Mouse (Mus musculus): ENCODE data around the gene Aars2.

Gene Aars2

DNA sequence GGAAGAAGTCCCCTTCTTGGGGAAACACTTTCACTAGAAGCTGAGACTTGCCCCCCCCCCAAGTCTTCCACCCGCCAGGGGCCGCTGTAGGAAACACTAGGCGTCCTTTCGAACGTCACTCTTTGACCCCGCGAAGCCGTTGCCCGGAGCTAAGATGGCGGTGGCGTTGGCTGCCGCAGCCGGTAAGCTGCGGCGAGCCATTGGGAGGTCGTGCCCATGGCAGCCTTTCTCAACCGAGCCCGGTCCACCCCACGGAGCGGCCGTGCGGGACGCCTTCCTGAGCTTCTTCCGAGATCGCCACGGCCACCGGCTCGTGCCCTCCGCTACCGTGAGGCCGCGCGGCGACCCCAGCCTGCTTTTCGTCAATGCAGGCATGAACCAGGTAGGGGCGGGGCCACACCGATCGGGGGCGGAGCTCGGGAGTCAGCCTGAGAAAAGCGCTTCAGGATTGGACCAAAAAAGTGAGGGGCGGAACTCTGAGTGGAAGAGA lies at the start of gene Aars2:
TSS of gene Aars2 (plus strand) at position 142 of the 490 bp plus-strand sequence.
- peak; percentile 98 for DNase-seq (ENCODE audit: low read depth, low spot score)

DNA sequence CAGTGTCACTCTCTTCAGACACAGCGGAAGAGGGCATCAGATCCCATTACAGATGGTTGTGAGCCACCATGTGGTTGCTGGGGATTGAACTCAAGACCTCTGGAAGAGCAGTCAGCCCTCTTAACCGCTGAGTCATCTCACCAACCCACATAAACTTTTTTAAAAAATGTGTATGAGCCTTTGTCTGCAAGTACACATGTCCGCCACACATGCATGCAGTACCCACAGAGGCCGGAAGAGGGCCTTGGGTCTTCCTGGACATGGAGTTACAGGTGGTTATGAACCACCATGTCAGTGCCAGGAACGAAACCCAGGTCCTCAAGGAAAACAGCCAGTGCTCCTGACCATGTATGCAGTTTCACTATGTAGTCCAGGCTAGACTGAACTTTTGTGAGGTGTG lies 49.2 kb upstream of the Aars2 start:
- peak; percentile 37 for DNase-seq (ENCODE audit: low read depth, low spot score)

DNA sequence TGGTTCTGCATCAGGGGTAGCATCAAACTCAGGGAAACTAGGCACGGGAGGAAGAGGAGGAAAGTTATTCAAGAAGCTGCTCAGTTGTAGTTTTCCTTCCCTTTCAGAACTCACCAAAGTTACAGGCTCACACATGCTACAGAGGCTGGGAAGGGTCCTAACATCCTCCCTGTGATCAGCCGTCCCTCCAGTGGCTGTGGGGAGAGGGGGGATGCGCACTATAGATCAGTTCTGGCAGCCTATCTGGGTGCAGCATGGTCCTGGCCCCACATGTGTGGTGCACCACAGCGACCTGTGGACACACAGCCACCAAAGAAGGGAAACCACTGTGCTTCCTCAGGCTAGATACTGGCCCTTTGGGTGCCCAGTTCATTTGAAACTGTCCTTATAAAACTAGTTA lies 48.1 kb upstream of the Aars2 start:
- DNase-seq (ENCODE audit: low read depth, low spot score) = no peak

DNA sequence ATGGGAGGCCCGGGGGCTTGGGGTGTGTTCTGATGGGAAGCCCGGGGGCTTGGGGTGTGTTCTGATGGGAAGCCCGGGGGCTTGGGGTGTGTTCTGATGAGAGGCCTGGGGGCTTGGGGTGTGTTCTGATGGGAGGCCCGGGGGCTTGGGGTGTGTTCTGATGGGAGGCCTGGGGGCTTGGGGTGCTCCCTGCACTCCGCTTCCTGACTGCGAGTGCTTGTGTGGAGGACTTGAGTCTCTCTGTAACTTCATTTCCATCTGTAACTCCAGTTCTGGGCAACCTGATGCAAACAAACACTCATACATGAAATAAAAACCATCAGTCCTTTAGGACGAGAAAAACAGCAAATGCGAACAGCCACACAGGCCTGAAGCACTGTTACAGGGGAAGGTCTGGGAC lies 47.6 kb upstream of the Aars2 start:
- no peak for DNase-seq (ENCODE audit: low read depth, low spot score)

DNA sequence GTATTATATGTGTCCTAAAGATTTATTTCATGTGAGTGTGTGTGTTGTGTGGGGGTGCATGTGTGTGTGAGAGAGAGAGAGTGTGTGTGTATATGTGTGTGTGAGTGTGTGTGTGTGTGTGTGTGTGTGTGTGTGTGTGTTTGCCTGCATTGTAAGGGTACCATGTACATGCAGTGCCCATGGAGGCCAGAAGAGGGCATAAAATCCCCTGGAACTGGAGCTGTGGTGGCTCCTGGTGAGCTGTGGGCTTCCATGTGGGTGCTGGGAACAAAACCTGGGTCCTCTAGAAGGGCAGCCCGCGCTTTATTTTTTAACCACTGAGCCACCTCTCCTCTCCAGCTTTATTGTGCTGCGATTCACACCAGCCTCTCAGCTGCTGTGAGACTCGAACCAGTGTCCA lies 44.1 kb upstream of the Aars2 start:
- DNase-seq (ENCODE audit: low read depth, low spot score) = no peak

DNA sequence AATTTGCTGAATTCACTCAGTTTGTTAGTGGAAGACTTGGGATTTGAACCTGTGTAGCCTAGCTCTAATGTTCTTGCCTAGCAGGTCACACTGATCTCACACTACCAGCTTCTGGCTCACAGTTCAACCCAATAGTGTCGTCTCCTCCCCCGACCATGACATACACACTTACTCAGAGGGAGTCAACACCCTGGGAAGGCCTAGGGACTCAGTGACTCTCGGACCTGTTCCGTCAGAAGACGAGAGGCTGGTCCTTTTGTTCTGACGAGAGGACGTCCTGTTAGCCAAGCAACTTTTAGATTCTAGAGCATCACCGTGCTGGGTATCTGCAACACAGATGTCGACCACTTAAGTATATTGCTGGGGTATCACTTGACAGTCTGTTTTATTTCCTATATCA lies 42.4 kb upstream of the Aars2 start:
- DNase-seq (ENCODE audit: low read depth, low spot score) = no peak

DNA sequence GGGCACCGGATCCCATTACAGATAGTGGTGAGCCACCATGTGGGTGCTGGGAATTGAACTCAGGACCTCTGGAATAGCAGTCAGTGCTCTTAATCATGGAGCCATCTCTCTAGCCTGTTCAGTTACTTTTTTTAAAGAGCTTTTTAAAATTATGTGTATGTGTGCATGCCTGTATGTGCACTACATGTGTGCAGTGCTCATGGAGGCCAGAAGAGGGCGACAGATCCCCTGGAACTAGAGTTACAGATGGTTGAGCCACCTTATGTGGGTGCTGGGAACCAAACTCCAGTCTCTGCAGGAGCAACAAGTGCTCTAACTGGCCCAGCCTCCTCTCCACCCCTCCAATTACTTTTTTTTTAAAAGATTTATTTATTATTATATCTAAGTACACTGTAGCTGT lies 39.9 kb upstream of the Aars2 start:
- no peak for DNase-seq (ENCODE audit: low read depth, low spot score)

DNA sequence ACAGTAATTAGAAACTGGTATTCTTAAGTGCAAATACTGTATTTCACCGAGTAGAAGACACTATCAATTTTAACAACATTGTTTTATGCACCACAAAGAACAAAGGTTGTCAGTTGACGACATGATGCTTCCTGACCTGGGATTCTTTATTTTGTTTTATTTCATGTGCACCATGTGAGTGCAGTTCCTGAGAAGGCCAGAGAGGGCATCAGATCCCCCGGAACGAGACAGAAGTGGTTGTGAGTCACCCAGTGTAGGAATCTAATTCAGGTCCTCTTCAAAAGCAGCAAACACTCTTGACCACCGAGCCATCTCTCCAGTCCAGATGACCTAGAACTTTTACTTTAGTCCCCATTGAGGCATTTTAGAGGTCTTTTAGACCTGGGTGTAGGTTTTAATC lies 38.3 kb upstream of the Aars2 start:
- no peak for DNase-seq (ENCODE audit: low read depth, low spot score)

DNA sequence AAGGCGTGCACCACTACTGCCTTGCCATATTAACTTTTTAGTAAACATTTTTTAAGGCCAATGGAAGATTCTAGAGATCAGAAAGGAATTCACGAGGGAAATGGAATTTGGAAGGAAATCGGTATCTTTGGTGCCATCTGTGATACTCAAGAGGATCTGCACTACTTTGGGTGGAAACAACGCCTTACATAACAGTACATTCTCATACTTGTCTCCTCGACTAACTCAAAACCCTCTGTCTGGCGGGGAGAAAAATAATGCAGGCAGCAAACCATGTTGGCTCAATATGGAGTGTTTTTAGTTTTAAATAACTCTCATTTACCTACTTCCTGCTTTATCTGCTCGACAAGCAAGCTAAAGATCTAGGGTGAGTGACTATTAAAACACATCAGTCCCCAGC lies 35.9 kb upstream of the Aars2 start:
- no peak for DNase-seq (ENCODE audit: low read depth, low spot score)

DNA sequence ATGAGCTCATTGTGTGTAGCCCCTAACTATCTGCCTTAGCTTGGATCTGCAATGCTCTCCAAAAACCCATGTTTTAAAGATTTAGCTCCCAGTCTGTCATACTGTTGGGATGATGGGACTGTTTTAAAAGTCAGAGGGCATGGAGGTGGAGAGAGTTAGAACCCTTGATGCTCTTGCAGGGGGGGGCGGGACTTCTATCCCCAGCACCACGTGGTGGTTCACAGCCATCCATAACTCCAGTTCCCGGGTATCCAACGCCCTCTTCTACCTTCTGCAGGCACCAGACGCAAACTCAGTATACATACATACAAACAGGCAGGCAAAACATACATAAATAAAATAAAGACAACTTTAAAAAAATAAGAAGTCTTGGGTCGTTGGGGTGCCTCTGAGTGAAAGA lies 33.0 kb upstream of the Aars2 start:
- DNase-seq (ENCODE audit: low read depth, low spot score) = no peak

DNA sequence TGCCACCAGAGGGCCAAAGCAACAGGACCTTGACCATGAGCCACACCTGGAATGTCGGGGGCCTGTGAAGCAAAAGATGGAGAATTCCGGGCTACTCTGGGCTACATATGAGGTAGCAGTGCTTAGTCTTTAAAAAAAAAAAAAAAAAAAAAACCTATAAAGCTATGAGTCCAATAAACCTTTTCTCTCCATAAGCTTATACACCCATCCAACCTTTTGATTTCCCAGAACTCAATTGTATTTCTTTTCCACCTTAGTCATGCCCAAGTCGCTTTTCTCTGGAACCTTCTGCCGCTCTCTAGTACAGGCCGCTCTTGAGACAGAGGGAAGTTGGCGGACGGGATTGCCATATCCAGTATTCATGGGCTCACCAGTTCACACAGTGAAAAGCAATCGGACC lies 32.5 kb upstream of the Aars2 start:
- DNase-seq (ENCODE audit: low read depth, low spot score) = no peak

DNA sequence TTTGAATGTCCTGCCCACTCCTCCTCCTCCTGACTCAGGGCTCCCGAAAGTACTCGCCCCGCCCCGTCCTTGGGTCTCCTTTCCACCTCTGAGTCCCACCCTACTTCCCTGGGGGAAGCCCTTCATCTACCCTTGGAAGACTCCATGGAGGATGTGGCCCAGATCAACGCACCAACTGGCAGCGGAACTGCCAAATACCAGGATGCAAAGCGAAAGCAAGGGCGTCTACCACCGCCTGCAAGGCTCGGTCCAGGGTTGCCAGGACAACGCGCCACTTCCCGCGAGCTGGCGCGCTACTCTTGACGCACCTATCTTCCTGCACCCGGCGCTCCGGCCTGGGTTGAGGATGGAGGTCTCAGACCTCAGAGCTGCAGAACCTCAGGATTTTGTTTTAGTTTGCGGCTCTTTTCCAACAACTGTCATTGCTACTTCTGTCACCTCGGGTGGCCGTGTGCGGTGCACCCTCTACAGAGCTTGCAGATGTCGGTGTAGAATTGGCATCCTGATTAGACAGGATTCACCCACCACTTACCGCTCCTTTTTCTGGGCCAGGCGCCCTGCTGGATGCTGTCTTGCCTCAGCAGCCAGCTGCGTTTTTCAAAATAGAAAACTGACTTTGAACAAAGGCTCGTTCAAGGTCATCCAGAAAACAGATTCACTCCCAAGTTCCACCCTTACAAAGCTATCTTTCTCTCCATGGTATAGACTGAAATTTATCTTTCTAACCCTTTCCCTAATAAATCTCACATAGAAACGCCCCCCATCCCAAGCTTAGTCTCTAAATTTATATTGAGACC lies 31.8 kb upstream of the Aars2 start, which contains the start of gene Spats1:
TSS of gene Spats1 (minus strand) at position 747 of the 797 bp plus-strand sequence.
- peak; percentile 72 for DNase-seq (ENCODE audit: low read depth, low spot score)

DNA sequence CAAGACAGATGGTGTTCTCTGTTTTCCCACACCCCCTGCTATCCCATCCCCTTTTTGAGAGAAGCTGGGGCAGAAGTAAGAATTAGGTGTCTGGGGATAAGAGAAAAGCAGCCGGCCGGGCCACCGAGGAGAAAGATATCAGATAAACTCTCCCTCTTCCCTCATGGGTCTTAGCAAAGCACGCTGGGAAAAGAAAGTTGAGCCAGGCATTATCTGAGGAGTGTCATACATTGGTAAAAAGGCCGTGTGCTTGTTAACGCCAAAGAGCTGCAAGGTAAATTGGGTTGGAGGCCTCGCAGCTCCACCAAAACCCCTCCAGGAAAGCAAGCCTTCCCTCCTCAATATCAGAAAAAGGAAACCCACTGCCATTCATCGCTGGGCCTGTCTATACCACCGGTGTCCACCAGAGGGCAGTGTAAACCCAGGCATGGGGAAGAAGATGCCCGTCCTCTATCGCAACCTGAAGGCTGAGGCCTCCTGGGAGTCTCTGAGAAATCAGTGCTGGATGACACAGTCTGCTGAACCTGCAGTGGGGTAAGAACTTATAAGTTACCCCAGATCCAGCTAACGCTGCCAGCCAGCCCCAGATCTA lies 28.3 kb upstream of the Aars2 start:
- peak; percentile 78 for DNase-seq (ENCODE audit: low read depth, low spot score)

DNA sequence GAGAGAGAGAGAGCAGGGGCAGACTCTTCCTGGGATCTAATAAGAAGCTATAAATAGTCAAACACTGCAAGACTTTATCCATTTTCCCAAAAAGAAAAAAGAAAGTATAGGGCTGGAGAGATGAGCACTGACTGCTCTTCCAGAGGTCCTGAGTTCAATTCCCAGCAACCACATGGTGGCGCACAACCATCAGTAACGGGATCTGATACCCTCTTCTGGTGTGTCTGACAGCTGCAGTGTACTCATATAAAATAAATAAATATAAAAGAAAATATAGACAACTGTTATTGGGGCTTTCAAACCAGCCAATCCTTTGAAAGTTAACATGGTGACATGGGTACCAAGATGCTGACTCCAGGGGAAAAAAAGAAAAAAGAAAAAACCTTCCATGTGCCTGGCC lies 26.2 kb upstream of the Aars2 start:
- DNase-seq (ENCODE audit: low read depth, low spot score) = peak; percentile 57

DNA sequence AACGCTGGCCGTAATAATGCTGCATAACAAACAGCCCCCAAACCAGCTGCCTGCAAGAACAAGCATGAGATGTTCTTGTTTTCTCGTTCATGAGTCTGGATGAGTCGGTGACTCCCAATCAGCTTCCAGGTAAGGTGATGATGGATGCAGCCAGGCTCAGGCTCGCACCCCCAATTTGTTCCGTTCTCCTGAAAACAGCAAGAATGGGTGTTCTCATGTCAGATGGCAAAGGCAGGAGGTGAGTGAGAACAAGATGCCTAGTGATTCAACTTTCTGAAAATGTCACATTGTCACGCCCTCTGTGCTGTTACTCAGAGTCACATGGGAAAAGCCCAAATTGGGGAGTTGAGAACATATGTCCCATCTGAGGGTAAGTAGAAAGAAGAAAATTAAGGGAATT lies 21.1 kb upstream of the Aars2 start:
- DNase-seq (ENCODE audit: low read depth, low spot score) = no peak

DNA sequence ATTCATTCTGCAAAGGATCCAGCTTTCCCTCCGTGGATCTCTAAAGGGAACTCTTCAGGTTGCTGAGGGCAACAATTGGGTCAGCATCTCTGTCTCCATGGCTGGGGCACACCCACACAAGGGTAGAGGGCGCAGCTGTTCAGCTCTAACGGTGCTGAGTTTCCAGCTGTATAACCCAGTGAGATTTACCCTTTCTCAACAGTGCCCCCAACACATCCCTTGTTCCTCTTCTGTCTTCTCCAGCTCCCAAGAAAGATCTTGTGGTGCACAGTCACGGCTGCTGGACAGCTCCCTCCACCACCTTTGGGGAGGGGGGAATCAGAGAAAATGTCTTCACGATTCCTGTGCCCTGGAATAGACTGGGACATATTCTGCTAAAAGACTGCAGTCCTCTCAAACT lies 19.4 kb upstream of the Aars2 start:
- no peak for DNase-seq (ENCODE audit: low read depth, low spot score)

DNA sequence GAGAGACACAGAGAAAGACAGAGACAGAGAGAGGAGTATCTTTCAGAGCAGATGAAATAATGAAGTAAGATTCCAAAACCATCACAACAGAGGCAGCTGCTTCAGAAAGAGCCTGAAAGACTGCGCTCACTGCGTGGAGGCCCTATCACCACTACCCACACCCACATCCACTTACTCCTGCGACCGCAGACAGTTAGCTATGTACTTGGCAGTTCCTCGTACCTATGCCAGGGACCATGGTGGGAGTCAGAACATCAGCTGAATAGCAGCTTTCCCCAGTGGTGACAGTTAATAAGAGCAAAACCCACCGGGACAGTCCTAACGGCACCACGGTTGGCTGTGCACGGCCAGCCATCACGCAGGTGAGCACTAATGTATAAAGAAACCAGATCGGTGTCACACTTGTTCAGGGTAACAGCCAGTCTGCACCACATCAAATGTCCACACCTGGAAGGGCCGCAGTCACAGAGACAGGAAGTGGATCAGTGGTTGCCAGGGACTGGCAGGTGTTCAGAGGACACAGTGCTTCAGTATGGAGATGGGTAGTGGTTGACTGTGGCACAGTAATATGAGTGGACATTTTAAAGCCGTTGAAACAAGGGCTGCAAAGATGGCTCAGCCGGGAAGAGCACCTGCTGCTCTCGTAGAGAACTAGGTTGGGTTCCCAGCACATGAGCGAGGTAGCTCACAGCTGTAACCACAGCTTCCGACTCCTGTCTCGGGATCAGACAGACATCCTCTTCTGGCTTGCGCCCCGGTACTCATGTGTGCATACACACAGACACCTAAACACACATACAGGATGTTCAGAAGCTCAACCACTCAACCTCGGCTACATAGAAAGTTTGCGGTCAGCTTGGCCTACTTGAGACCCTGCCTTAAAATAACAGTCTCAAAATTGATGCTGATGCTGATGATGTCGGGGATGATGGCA lies 18.1 kb upstream of the Aars2 start:
- DNase-seq (ENCODE audit: low read depth, low spot score) = peak; percentile 54

DNA sequence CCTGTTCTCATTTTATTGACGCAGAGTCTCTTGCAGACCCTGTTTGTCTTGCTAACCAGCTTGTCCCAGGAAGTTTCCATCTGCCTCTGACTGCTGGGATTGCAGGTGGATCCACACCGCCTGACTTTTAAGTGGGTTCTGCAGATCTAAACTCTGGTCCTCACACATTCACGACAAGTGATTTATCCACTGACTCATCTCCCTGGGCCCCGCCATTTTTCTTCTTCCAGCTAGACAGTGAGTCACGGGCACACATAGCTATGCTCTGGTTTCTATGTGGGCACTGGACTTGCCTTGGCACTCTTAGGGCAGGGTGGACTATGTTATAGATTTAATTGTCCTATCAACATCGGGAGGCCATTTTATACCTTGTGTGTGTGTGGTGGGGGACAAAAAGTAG lies 16.9 kb upstream of the Aars2 start:
- DNase-seq (ENCODE audit: low read depth, low spot score) = no peak

DNA sequence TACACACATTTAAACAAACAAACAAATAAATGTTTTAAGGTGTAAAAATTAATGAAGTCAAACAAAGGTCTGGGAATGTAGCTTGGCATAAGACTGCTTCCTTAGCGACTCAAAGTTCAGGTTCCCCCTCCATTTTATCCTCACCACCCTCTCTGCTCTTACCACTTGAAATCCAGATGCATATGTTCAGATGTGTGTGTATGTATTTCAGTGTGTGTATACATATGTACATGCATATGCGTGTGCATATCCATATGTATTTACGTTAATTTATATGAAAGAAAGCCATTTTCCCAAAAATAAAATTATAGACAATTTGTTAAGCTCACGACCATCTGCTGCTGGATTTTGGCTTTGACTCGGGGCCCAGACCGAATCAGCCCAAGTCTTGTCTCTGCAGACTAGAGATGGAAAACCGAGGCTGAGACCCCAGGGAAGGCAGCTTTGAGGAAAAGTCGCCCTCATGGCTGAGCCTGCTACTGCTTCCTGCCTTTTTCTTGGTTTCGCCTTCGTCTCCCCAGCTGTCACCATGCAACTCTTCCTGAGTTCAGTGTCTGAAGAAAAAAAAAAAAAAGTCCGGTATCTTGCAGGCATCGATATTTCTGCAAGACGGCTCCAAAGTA lies 16.0 kb upstream of the Aars2 start:
- DNase-seq (ENCODE audit: low read depth, low spot score) = no peak

DNA sequence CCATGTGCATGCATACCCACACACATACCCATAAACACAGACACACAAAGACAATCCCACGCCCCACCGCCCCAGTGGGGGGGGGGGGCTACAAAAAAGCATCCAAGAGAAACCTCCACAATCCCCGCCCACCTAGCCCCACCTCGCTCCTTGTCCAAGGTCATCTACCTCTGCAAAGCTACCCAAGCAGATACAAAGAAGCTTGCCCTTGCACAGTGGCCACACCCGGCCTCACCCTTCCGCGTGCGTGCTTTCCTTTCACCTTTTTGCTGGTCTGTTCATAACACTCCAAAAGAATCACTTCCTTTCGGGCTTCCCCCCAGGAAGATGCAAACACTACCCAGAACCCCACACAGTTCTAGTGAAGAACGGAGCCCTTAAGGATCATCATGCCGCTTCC lies 11.2 kb upstream of the Aars2 start:
- DNase-seq (ENCODE audit: low read depth, low spot score) = no peak

DNA sequence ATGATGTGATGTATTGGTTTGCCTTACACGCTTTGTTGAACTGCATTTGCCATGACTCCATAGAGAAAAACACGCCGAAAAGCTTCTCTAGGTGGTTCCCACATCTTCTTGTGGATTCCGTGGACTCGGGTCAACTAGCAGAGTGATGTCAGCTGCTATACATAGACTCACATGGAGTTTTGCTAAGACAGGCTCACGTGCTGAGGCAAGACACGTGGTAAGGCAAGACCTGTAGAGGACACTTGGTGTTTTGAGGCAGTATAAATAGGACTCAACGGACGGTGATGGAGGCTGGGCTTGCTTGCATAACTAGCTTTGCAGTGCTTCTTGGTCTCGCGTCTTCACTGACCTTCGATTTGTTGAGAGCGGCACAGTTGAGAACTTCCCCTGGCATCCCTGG lies 8.2 kb upstream of the Aars2 start:
- no peak for DNase-seq (ENCODE audit: low read depth, low spot score)

DNA sequence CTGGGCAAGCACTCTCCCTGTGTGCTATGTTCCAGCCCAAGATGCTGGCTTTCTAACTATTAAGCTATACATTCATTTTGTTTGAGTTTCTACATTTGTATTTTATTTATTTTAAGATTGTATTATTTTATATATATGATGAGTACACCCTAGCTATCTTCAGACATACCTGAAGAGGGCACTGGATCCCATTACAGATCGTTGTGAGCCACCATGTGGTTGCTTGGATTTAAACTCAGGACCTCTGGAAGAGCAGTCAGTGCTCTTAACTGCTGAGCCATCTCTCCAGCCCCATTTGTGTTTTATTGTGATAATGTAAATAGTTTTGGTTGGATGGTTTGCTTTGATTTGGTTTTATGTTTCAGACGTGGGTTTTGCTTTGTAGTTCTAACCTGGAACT lies 7.1 kb upstream of the Aars2 start:
- DNase-seq (ENCODE audit: low read depth, low spot score) = no peak
